Mouse (Mus musculus) intestine, postnatal 0 days (tissue): ENCODE data around the gene Slc6a21. TPM values are rescaled to one million over a fixed set of nuclear protein-coding genes. Genes with fewer than 3 reads are reported as not detected.
"Not testable (repeated sequence)": the region's sequence is repeated elsewhere in the genome, so short reads cannot be mapped to it uniquely, and the experiment has no call there.

ENCODE experiments used
- ATAC-seq: fragments of 200-750 bp; cut with Nextera tagmentation; 2 replicates; pipeline ENCODE4 v1.8.0; 2017; ENCODE audit warnings: mild to moderate bottlenecking, moderate TSS enrichment, moderate library complexity
- H3K27ac ChIP-seq: fragments of 300-500 bp; sonication (generic); 2 replicates; pipeline ENCODE4 v1.5.1; 2014; ENCODE audit warnings: mild to moderate bottlenecking, low read depth, low read length, moderate library complexity
- H3K27me3 ChIP-seq: fragments of 300-500 bp; sonication (generic); replicated peaks from 2 replicates; pipeline ENCODE4 v1.6.1; 2014; ENCODE audit warnings: low read length, mixed read lengths; ENCODE audit not compliant: control insufficient read depth, insufficient read depth
- H3K36me3 ChIP-seq: fragments of 300-500 bp; sonication (generic); 2 replicates; pipeline ENCODE4 v1.6.1; 2014; ENCODE audit warnings: mild to moderate bottlenecking, moderate library complexity; ENCODE audit not compliant: control insufficient read depth, insufficient read depth
- H3K4me1 ChIP-seq: fragments of 300-500 bp; sonication (generic); replicated peaks from 2 replicates; pipeline ENCODE4 v1.6.1; 2014; ENCODE audit warnings: antibody characterized with exemption, low read length, mixed read lengths; ENCODE audit not compliant: control insufficient read depth, insufficient read depth
- H3K4me2 ChIP-seq: fragments of 300-500 bp; sonication (generic); replicated peaks from 2 replicates; pipeline ENCODE4 v1.6.1; 2014; ENCODE audit warnings: low read depth, mild to moderate bottlenecking, moderate library complexity
- H3K4me3 ChIP-seq: fragments of 300-500 bp; sonication (generic); 2 replicates; pipeline ENCODE4 v1.5.1; 2014; ENCODE audit warnings: low read depth, low read length
- H3K9ac ChIP-seq: fragments of 300-500 bp; sonication (generic); 2 replicates; pipeline ENCODE4 v1.6.1; 2014; ENCODE audit warnings: mild to moderate bottlenecking, low read depth, low read length
- H3K9me3 ChIP-seq: fragments of 300-500 bp; sonication (generic); 2 replicates; pipeline ENCODE4 v1.6.1; 2016; ENCODE audit warnings: mixed run types; ENCODE audit not compliant: control insufficient read depth
- CTCF ChIP-seq: sonication (generic); IDR thresholded peaks from 2 replicates; pipeline ENCODE4 v1.5.1; 2016; ENCODE audit warnings: low read depth, mild to moderate bottlenecking, control low read depth, antibody characterized with exemption, moderate library complexity
- WGBS: fragments of 180-500 bp; shearing (Covaris S2); extraction: QIAGEN DNeasy Blood & Tissue Kit; methylation state at CpG from one replicate; pipeline ENCODE4 v1.1.7; 2014; 5-methylcytosine and 5-hydroxymethylcytosine counted together
- polyA plus RNA-seq: library from polyadenylated mRNA; unstranded; fragments of >200 nt; fragmentation: Nextera tagmentation; extraction: Ambion mirVana; gene quantifications from 2 replicates; pipeline ENCODE4 v1.2.1, GENCODE M21; 2015

The Slc6a21 gene
- polyA plus RNA-seq, 1 experiment from 2014 or later = not detected

GRCm38 (mm10) chr7:45247666-45248065 lies 29.6 kb upstream of the Slc6a21 start:
- Histone ChIP-seq H3K9me3 (no peaks in the 10 kb centered on the region), H3K36me3 (no peaks in the 10 kb centered on the region), H3K4me2 (no peak overlapping the region), H3K27ac (no peak overlapping the region), H3K9ac (no peak overlapping the region), H3K27me3 (no peaks in the 10 kb centered on the region), H3K4me1 (no peaks in the 10 kb centered on the region), H3K4me3 (no peak overlapping the region)
- peak; percentile 27; the same call in 1 of the 2 replicates for TF ChIP-seq CTCF
- WGBS = 51% methylated on average over 3 of the region's 3 CpGs
- no peak for ATAC-seq

DNA sequence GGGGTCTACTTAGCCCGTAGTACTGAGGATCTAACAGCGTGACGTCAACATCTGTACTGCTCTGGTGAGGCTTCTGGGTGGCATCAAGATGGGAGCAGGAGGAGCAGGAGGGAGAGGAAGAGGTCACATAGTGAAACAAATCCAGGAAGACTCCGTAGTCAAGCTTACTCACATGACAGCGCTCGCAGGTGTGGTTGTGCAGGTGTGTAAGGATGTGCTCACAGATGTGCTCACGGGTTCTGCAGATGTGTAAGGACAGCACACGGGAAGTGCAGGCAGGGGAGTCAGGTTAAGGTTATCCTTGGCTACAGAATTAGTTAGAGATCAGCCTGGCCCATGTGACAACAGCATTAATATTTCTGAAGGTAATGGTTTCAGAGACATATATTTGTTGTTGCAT lies 23.5 kb upstream of the Slc6a21 start:
- H3K4me1 ChIP-seq = no peaks in the 10 kb centered on the region
- H3K27ac ChIP-seq = no peak overlapping the region
- no peak for TF ChIP-seq CTCF
- ATAC-seq = no peak
- H3K4me2 ChIP-seq = no peak overlapping the region
- no peak overlapping the region for H3K9ac ChIP-seq
- no peaks in the 10 kb centered on the region for H3K9me3 ChIP-seq
- no peak overlapping the region for H3K4me3 ChIP-seq
- no peaks in the 10 kb centered on the region for H3K27me3 ChIP-seq
- 75% methylated on average over 8 of the region's 8 CpGs for WGBS
- H3K36me3 ChIP-seq = no peaks in the 10 kb centered on the region

- H3K27ac ChIP-seq, H3K4me3 ChIP-seq, H3K4me1 ChIP-seq, ATAC-seq, H3K4me2 ChIP-seq, H3K9me3 ChIP-seq, H3K27me3 ChIP-seq, H3K36me3 ChIP-seq, H3K9ac ChIP-seq: not testable (repeated sequence)
- 72% methylated on average over 5 of the region's 7 CpGs for WGBS
Observed at GRCm38 (mm10) chr7:45255822-45256221, 21.5 kb upstream of the Slc6a21 start.

GRCm38 (mm10) chr7:45257063-45257840 lies 20.1 kb upstream of the Slc6a21 start:
- no peaks in the 10 kb centered on the region for H3K36me3 ChIP-seq
- no peaks in the 10 kb centered on the region for H3K4me1 ChIP-seq
- TF ChIP-seq CTCF = no peak
- no peak overlapping the region for H3K4me3 ChIP-seq
- H3K27me3 ChIP-seq = 0 out of 2 replicates have a peak, but pooled peaks cover 5% of the 10 kb centered on the region
- 57% methylated on average over 11 of the region's 11 CpGs for WGBS
- ATAC-seq = no peak
- no peaks in the 10 kb centered on the region for H3K9me3 ChIP-seq
- no peak overlapping the region for H3K27ac ChIP-seq
- no peak overlapping the region for H3K4me2 ChIP-seq
- H3K9ac ChIP-seq = no peak overlapping the region

GRCm38 (mm10) chr7:45259281-45259680 lies 18.0 kb upstream of the Slc6a21 start:
- WGBS = 86% methylated on average over 8 of the region's 8 CpGs
- no peaks in the 10 kb centered on the region for H3K36me3 ChIP-seq
- TF ChIP-seq CTCF = no peak
- H3K27ac ChIP-seq = no peak overlapping the region
- no peak overlapping the region for H3K4me3 ChIP-seq
- H3K4me2 ChIP-seq = no peak overlapping the region
- H3K27me3 ChIP-seq = 0 out of 2 replicates have a peak, but pooled peaks cover 5% of the 10 kb centered on the region
- H3K4me1 ChIP-seq = no peaks in the 10 kb centered on the region
- H3K9ac ChIP-seq = no peak overlapping the region
- no peak for ATAC-seq
- no peaks in the 10 kb centered on the region for H3K9me3 ChIP-seq

GRCm38 (mm10) chr7:45262266-45262665 lies 15.0 kb upstream of the Slc6a21 start:
- TF ChIP-seq CTCF = no peak
- Histone ChIP-seq H3K4me2 (no peak overlapping the region), H3K4me3 (no peak overlapping the region), H3K4me1 (no peaks in the 10 kb centered on the region), H3K27ac (no peak overlapping the region), H3K36me3 (no peaks in the 10 kb centered on the region), H3K9ac (no peak overlapping the region), H3K27me3 (0 out of 2 replicates have a peak, but pooled peaks cover 5% of the 10 kb centered on the region), H3K9me3 (no peaks in the 10 kb centered on the region)
- no peak for ATAC-seq
- WGBS = 52% methylated on average over 7 of the region's 7 CpGs
